Mouse (Mus musculus) ES-E14 (cell line): ENCODE data around the gene Slc35b2. TPM values are rescaled to one million over a fixed set of nuclear protein-coding genes. Genes with fewer than 3 reads are reported as not detected.

Experiments used
- DNase-seq: peaks from one replicate; pipeline ENCODE4 v3.0.0-alpha.2; 2013; ENCODE audit warnings: low read depth, low spot score
- H3K27ac ChIP-seq: 2 replicates; pipeline ENCODE4 v1.5.1; 2012; ENCODE audit warnings: low read depth, mild to moderate bottlenecking, low read length, moderate library complexity, mixed read lengths; ENCODE audit not compliant: poor library complexity, insufficient read depth, severe bottlenecking
- H3K36me3 ChIP-seq: 2 replicates; pipeline ENCODE4 v1.6.1; 2012; ENCODE audit warnings: mild to moderate bottlenecking, low read length, moderate library complexity, mixed read lengths; ENCODE audit not compliant: control insufficient read depth, poor library complexity, insufficient read depth, severe bottlenecking
- H3K4me1 ChIP-seq, 2 experiments: fragments of 150-350 bp in 1 of 2; sonication (generic) in 1 of 2; 2 replicates each; pipeline ENCODE4 v1.6.1; 2012; ENCODE audit warnings: low read length in 2 of 2, mild to moderate bottlenecking in 1 of 2, mixed read lengths in 1 of 2; ENCODE audit not compliant: control insufficient read depth in 2 of 2, insufficient read depth in 2 of 2, poor library complexity in 1 of 2
- H3K4me3 ChIP-seq, 2 experiments: fragments of 150-350 bp in 1 of 2; sonication (generic) in 1 of 2; 2 replicates each; pipeline ENCODE4 v1.5.1; 2012; ENCODE audit warnings: low read length in 2 of 2, low read depth in 1 of 2, mild to moderate bottlenecking in 1 of 2, mixed read lengths in 1 of 2; ENCODE audit not compliant: insufficient read depth in 1 of 2, poor library complexity in 1 of 2, severe bottlenecking in 1 of 2
- H3K9ac ChIP-seq: 2 replicates; pipeline ENCODE4 v1.6.1; 2012; ENCODE audit warnings: low read depth, mild to moderate bottlenecking, low read length, mixed read lengths; ENCODE audit not compliant: poor library complexity, insufficient read depth, severe bottlenecking
- H3K9me3 ChIP-seq: fragments of 150-350 bp; sonication (generic); 2 replicates; pipeline ENCODE4 v1.6.1; 2012; ENCODE audit warnings: low read depth, mild to moderate bottlenecking, low read length; ENCODE audit not compliant: control insufficient read depth, insufficient read depth
- CHD2 ChIP-seq: IDR thresholded peaks from 2 replicates; pipeline ENCODE4 v1.6.1; 2014; ENCODE audit warnings: mild to moderate bottlenecking, low read depth, low read length, inconsistent platforms
- HCFC1 ChIP-seq: IDR thresholded peaks from 2 replicates; pipeline ENCODE4 v1.6.1; 2012; ENCODE audit warnings: low read length, inconsistent platforms, borderline replicate concordance; ENCODE audit not compliant: insufficient read depth
- MAFK ChIP-seq: IDR thresholded peaks from 2 replicates; pipeline ENCODE4 v1.6.1; 2014; ENCODE audit warnings: mild to moderate bottlenecking, low read depth, low read length, inconsistent platforms; ENCODE audit not compliant: insufficient read depth
- ZC3H11A ChIP-seq: IDR thresholded peaks from 2 replicates; pipeline ENCODE4 v1.6.1; 2012; ENCODE audit warnings: low read depth, mild to moderate bottlenecking, inconsistent platforms, low read length, borderline replicate concordance
- ZNF384 ChIP-seq: IDR thresholded peaks from 2 replicates; pipeline ENCODE4 v1.6.1; 2012; ENCODE audit warnings: low read depth, low read length, inconsistent platforms
- in situ Hi-C, 2 experiments: fragments of 600-800 bp; cut with MboI; formaldehyde crosslinking; loops; one replicate each; pipeline ENCODE4 v1.15.1; 2025; ENCODE audit warnings: low sequenced_read_pairs in 2 of 2, inconsistent platforms in 1 of 2; ENCODE audit not compliant: unreplicated experiment in 2 of 2
- total RNA-seq: library from RNA; depleted of rRNA; stranded (reverse); fragments of 300-350 nt; gene quantifications from 2 replicates; pipeline ENCODE4 v1.2.3, GENCODE M21; 2012

Slc35b2 gene
- total RNA-seq, 1 experiment: 96.7 TPM

GRCm38 (mm10) chr17:45567162-45567601 is 3.5 kb downstream of the Slc35b2 start:
- H3K4me1 ChIP-seq: peaks cover 0 to 3% of the 10 kb centered on the region in 2 experiments; a peak in 1 of 4 replicates
- no peaks in the 10 kb centered on the region for H3K9me3 ChIP-seq
- DNase-seq: no peak
- no peak overlapping the region for H3K9ac ChIP-seq
- in situ Hi-C loops: no loop called here
- H3K4me3 ChIP-seq: no peak overlapping the region
- no peak for TF ChIP-seq ZNF384
- no peak for TF ChIP-seq HCFC1
- TF ChIP-seq MAFK: no peak
- no peak; the same call in 1 of the 2 replicates for TF ChIP-seq CHD2
- TF ChIP-seq ZC3H11A: no peak
- H3K27ac ChIP-seq: no peak overlapping the region
- peaks cover 67% of the 10 kb centered on the region for H3K36me3 ChIP-seq

- in situ Hi-C loops: no loop called here
- Histone ChIP-seq H3K4me3 (no peak overlapping the region), H3K27ac (no peak overlapping the region), H3K9me3 (no peaks in the 10 kb centered on the region), H3K4me1 (peaks cover 0 to 3% of the 10 kb centered on the region in 2 experiments; a peak in 1 of 4 replicates), H3K36me3 (peaks cover 74% of the 10 kb centered on the region), H3K9ac (no peak overlapping the region)
- no peak for DNase-seq
- 0 out of 2 replicates have a peak, but pooled peaks have one; percentile 28 for TF ChIP-seq CHD2
- no peak for TF ChIP-seq HCFC1
- no peak for TF ChIP-seq ZC3H11A
- TF ChIP-seq MAFK: no peak
- TF ChIP-seq ZNF384: no peak
Measured at GRCm38 (mm10) chr17:45568990-45569389, 5.3 kb downstream of the Slc35b2 start.

GRCm38 (mm10) chr17:45569999-45570398 is 6.3 kb downstream of the Slc35b2 start:
- in situ Hi-C loops: no loop called here
- TF ChIP-seq ZC3H11A: no peak
- no peak for TF ChIP-seq HCFC1
- TF ChIP-seq CHD2: no peak
- no peak for TF ChIP-seq MAFK
- no peak for TF ChIP-seq ZNF384
- H3K9me3 ChIP-seq: no peaks in the 10 kb centered on the region
- peak overlapping the region; percentile 11; the same call in 1 of the 2 replicates for H3K27ac ChIP-seq
- no peak for DNase-seq
- peaks cover 73% of the 10 kb centered on the region for H3K36me3 ChIP-seq
- no peak overlapping the region for H3K9ac ChIP-seq
- H3K4me3 ChIP-seq: peak overlapping the region; percentile 90 to 95; a peak in 3 of 4 replicates
- peaks cover 0 to 2% of the 10 kb centered on the region in 2 experiments; a peak in 1 of 4 replicates for H3K4me1 ChIP-seq

- Histone ChIP-seq H3K4me1 (peaks cover 0 to 3% of the 10 kb centered on the region in 2 experiments; a peak in 1 of 4 replicates), H3K9me3 (no peaks in the 10 kb centered on the region), H3K4me3 (peak overlapping the region; percentile 90 to 95), H3K27ac (peak overlapping the region; percentile 99), H3K9ac (peak overlapping the region; percentile 99), H3K36me3 (peaks cover 52% of the 10 kb centered on the region)
- TF ChIP-seq CHD2: no peak; the same call in 1 of the 2 replicates
- TF ChIP-seq HCFC1: no peak
- TF ChIP-seq MAFK: peak; percentile 70
- TF ChIP-seq ZC3H11A: no peak
- no peak for TF ChIP-seq ZNF384
- DNase-seq: no peak
- in situ Hi-C loops: no loop called here
Measured at GRCm38 (mm10) chr17:45572103-45573086, 8.7 kb downstream of the Slc35b2 start.
